ENCODE assay signal across 7 mouse cellular contexts in genomic region chr4:139616276-139617000, GRCm38 (mm10). TPM values are rescaled to one million over a fixed set of nuclear protein-coding genes. Genes with fewer than 3 reads are reported as not detected.
DNase-seq lines count a peak whose midpoint lies in the region; ATAC-seq lines count a peak whose summit lies in the region.

No protein-coding gene starts in this region.

- peak overlapping the region; percentile 50 for H3K4me2 ChIP-seq in embryonic facial prominence, embryonic 14.5 days (ENCODE audit: low read depth, low read length)
- peak overlapping the region; percentile 62 for H3K4me2 ChIP-seq in hindbrain, embryonic 11.5 days (replicated peaks; ENCODE audit: low read depth, low read length)
- H3K4me2 ChIP-seq in limb, embryonic 15.5 days = peak overlapping the region; percentile 44
- peak overlapping the region; percentile 49 for H3K4me2 ChIP-seq in midbrain, embryonic 15.5 days

- peak; percentile 88 for DNase-seq in embryonic facial prominence, embryonic 14.5 days (ENCODE audit: low spot score)
- peak; percentile 48 for DNase-seq in hindbrain, embryonic 11.5 days (ENCODE audit: low spot score)
- DNase-seq in thymus, postnatal 10 days (ENCODE audit: low spot score in 2 of 2) = peak; percentile 74 to 76
- DNase-seq in layer of hippocampus, adult 18-20 months (ENCODE audit: low spot score in 2 of 2) = no peak

- peak; percentile 95 for ATAC-seq in activated CD4-positive, CD25-positive, alpha-beta regulatory T cell, adult 4 months
- ATAC-seq in embryonic facial prominence, embryonic 14.5 days (ENCODE audit: low read depth) = peak; percentile 87
- ATAC-seq in hindbrain, embryonic 11.5 days (ENCODE audit: low FRiP score) = peak; percentile 77
- ATAC-seq in limb, embryonic 15.5 days (ENCODE audit: insufficient number of reproducible peaks, low FRiP score, low TSS enrichment, low read depth) = peak; percentile 71
- peak; percentile 72 for ATAC-seq in midbrain, embryonic 15.5 days (replicated peaks)

- H3K36me3 ChIP-seq in embryonic facial prominence, embryonic 14.5 days (ENCODE audit: control insufficient read depth, insufficient read depth, low read length) = peaks cover 41% of the 10 kb centered on the region
- no peaks in the 10 kb centered on the region; the same call in none of the 2 replicates for H3K36me3 ChIP-seq in hindbrain, embryonic 11.5 days (ENCODE audit: control insufficient read depth, insufficient read depth, low read length)
- H3K36me3 ChIP-seq in limb, embryonic 15.5 days = peaks cover 42% of the 10 kb centered on the region
- H3K36me3 ChIP-seq in midbrain, embryonic 15.5 days (replicated peaks) = peaks cover 14% of the 10 kb centered on the region

- WGBS in embryonic facial prominence, embryonic 14.5 days = 20% methylated on average over 24 of the region's 24 CpGs
- 10% methylated on average over 23 of the region's 24 CpGs for WGBS in hindbrain, embryonic 11.5 days
- WGBS in limb, embryonic 15.5 days = 21% methylated on average over 24 of the region's 24 CpGs
- WGBS in midbrain, embryonic 15.5 days = 7% methylated on average over 24 of the region's 24 CpGs

- H3K27me3 ChIP-seq in embryonic facial prominence, embryonic 14.5 days (replicated peaks; ENCODE audit: control insufficient read depth, insufficient read depth, low read length) = no peaks in the 10 kb centered on the region
- H3K27me3 ChIP-seq in hindbrain, embryonic 11.5 days (ENCODE audit: control insufficient read depth, insufficient read depth, low read length) = no peaks in the 10 kb centered on the region
- no peaks in the 10 kb centered on the region for H3K27me3 ChIP-seq in limb, embryonic 15.5 days
- no peaks in the 10 kb centered on the region for H3K27me3 ChIP-seq in midbrain, embryonic 15.5 days (replicated peaks)

- H3K4me1 ChIP-seq in embryonic facial prominence, embryonic 14.5 days (ENCODE audit: control insufficient read depth, insufficient read depth, low read length) = no peaks in the 10 kb centered on the region
- peaks cover 2% of the 10 kb centered on the region; the same call in 1 of the 2 replicates for H3K4me1 ChIP-seq in hindbrain, embryonic 11.5 days (replicated peaks; ENCODE audit: control insufficient read depth, insufficient read depth, low read length)
- peaks cover 15% of the 10 kb centered on the region for H3K4me1 ChIP-seq in limb, embryonic 15.5 days
- peaks cover 18% of the 10 kb centered on the region for H3K4me1 ChIP-seq in midbrain, embryonic 15.5 days

- peaks cover 6% of the 10 kb centered on the region; the same call in 1 of the 2 replicates for H3K9me3 ChIP-seq in embryonic facial prominence, embryonic 14.5 days (ENCODE audit: control insufficient read depth, low read length)
- no peaks in the 10 kb centered on the region for H3K9me3 ChIP-seq in hindbrain, embryonic 11.5 days (ENCODE audit: control insufficient read depth, low read length)
- H3K9me3 ChIP-seq in limb, embryonic 15.5 days = no peaks in the 10 kb centered on the region; the same call in 1 of the 2 replicates
- H3K9me3 ChIP-seq in midbrain, embryonic 15.5 days = no peaks in the 10 kb centered on the region

- H3K4me3 ChIP-seq in embryonic facial prominence, embryonic 14.5 days (ENCODE audit: low read depth, low read length) = peak overlapping the region; percentile 32
- peak overlapping the region; percentile 43 for H3K4me3 ChIP-seq in hindbrain, embryonic 11.5 days (ENCODE audit: low read depth, low read length)
- H3K4me3 ChIP-seq in limb, embryonic 15.5 days = peak overlapping the region; percentile 30
- H3K4me3 ChIP-seq in midbrain, embryonic 15.5 days = peak overlapping the region; percentile 33

- peak overlapping the region; percentile 44 for H3K27ac ChIP-seq in embryonic facial prominence, embryonic 14.5 days (replicated peaks; ENCODE audit: low read depth, low read length)
- no peak overlapping the region for H3K27ac ChIP-seq in hindbrain, embryonic 11.5 days (ENCODE audit: low read depth, low read length)
- H3K27ac ChIP-seq in limb, embryonic 15.5 days = peak overlapping the region; percentile 48; the same call in 1 of the 2 replicates
- peak overlapping the region; percentile 36 for H3K27ac ChIP-seq in midbrain, embryonic 15.5 days

- peak overlapping the region; percentile 45 for H3K9ac ChIP-seq in embryonic facial prominence, embryonic 14.5 days (ENCODE audit: low read depth, low read length)
- peak overlapping the region; percentile 59 for H3K9ac ChIP-seq in hindbrain, embryonic 11.5 days (ENCODE audit: low read depth, low read length)
- H3K9ac ChIP-seq in limb, embryonic 15.5 days = 0 out of 2 replicates have a peak overlapping the region, but pooled peaks have one; percentile 15
- peak overlapping the region; percentile 26; the same call in 1 of the 2 replicates for H3K9ac ChIP-seq in midbrain, embryonic 15.5 days

RNA-seq across cellular contexts. Expression of gene Aldh4a1, which starts 6.2 kb away (rescaled TPM):
- polyA plus RNA-seq in activated CD4-positive, CD25-positive, alpha-beta regulatory T cell, adult 4 months (2017; shearing (Covaris generic)) = 10 to 100 TPM in 1 of 2 experiments, 1 to 10 TPM in 1; 6.7 to 11.3 TPM
- polyA plus RNA-seq in embryonic facial prominence, embryonic 14.5 days (2014; fragmentation: Nextera tagmentation; extraction: Ambion mirVana) = 21.1 and 23.9 TPM in 2 replicates
- polyA plus RNA-seq in hindbrain, embryonic 11.5 days (2014; fragmentation: Nextera tagmentation; extraction: Ambion mirVana) = 7.8 and 8.8 TPM in 2 replicates
- 36.8 and 39.7 TPM in 2 replicates for polyA plus RNA-seq in limb, embryonic 15.5 days (2015; fragmentation: Nextera tagmentation; extraction: Ambion mirVana)
- polyA plus RNA-seq in midbrain, embryonic 15.5 days (2015; fragmentation: Nextera tagmentation; extraction: Ambion mirVana) = 27.1 and 32.0 TPM in 2 replicates
- 10 to 100 TPM; 19.6 to 21.4 TPM for total RNA-seq in layer of hippocampus, adult 18-20 months (2021)

RNA-seq across cellular contexts. Expression of gene Gm21969, which starts 13.5 kb away (rescaled TPM):
- polyA plus RNA-seq in activated CD4-positive, CD25-positive, alpha-beta regulatory T cell, adult 4 months (2017; shearing (Covaris generic)) = not detected
- not detected in 2 replicates for polyA plus RNA-seq in embryonic facial prominence, embryonic 14.5 days (2014; fragmentation: Nextera tagmentation; extraction: Ambion mirVana)
- polyA plus RNA-seq in hindbrain, embryonic 11.5 days (2014; fragmentation: Nextera tagmentation; extraction: Ambion mirVana) = not detected in 2 replicates
- not detected in 2 replicates for polyA plus RNA-seq in limb, embryonic 15.5 days (2015; fragmentation: Nextera tagmentation; extraction: Ambion mirVana)
- not detected in 2 replicates for polyA plus RNA-seq in midbrain, embryonic 15.5 days (2015; fragmentation: Nextera tagmentation; extraction: Ambion mirVana)
- not detected for total RNA-seq in layer of hippocampus, adult 18-20 months (2021)

RNA-seq across cellular contexts. Expression of gene Tas1r2, which starts 36.9 kb away (rescaled TPM):
- not detected for polyA plus RNA-seq in activated CD4-positive, CD25-positive, alpha-beta regulatory T cell, adult 4 months (2017; shearing (Covaris generic))
- polyA plus RNA-seq in embryonic facial prominence, embryonic 14.5 days (2014; fragmentation: Nextera tagmentation; extraction: Ambion mirVana) = not detected in 2 replicates
- polyA plus RNA-seq in hindbrain, embryonic 11.5 days (2014; fragmentation: Nextera tagmentation; extraction: Ambion mirVana) = not detected in 2 replicates
- polyA plus RNA-seq in limb, embryonic 15.5 days (2015; fragmentation: Nextera tagmentation; extraction: Ambion mirVana) = 0.07 and 0.08 TPM in 2 replicates
- not detected in 2 replicates for polyA plus RNA-seq in midbrain, embryonic 15.5 days (2015; fragmentation: Nextera tagmentation; extraction: Ambion mirVana)
- not detected for total RNA-seq in layer of hippocampus, adult 18-20 months (2021)

Comparison
In these comparisons a context has a peak if more than half of its experiments do, and no peak if none do; other contexts are left out.
1. DNase-seq: peak in embryonic facial prominence, embryonic 14.5 days (single experiment), hindbrain, embryonic 11.5 days (single experiment) and thymus, postnatal 10 days (2 of 2); none in layer of hippocampus, adult 18-20 months (0 of 2).
2. Peak in every context shown above with its lines, with median percentiles within 50 percentile points of each other: ATAC-seq, H3K4me2 ChIP-seq, H3K4me3 ChIP-seq and H3K9ac ChIP-seq.